Mouse (Mus musculus) spleen, adult 2 months (tissue): ENCODE data around the gene P2rx6. TPM values are rescaled to one million over a fixed set of nuclear protein-coding genes. Genes with fewer than 3 reads are reported as not detected.

ENCODE experiments used
- DNase-seq, 2 experiments: peaks; one replicate each; pipeline versions ENCODE4 v3.0.0 to v3.0.0-alpha.2; 2012 to 2021; ENCODE audit warnings: low spot score in 2 of 2, low read depth in 1 of 2
- H3K27ac ChIP-seq: fragments of 200-500 bp; 2 replicates; pipeline ENCODE4 v1.5.1; 2012; ENCODE audit warnings: low read length, inconsistent platforms; ENCODE audit not compliant: insufficient read depth
- H3K27me3 ChIP-seq: fragments of 200-500 bp; 2 replicates; pipeline ENCODE4 v1.6.1; 2012; ENCODE audit warnings: mild to moderate bottlenecking, moderate library complexity, low read length, inconsistent platforms; ENCODE audit not compliant: control insufficient read depth, insufficient read depth
- H3K36me3 ChIP-seq: fragments of 200-500 bp; 2 replicates; pipeline ENCODE4 v1.6.1; 2012; ENCODE audit warnings: mild to moderate bottlenecking, low read length, inconsistent platforms; ENCODE audit not compliant: control insufficient read depth, insufficient read depth
- H3K4me1 ChIP-seq: fragments of 200-500 bp; 2 replicates; pipeline ENCODE4 v1.6.1; 2011; ENCODE audit warnings: inconsistent platforms; ENCODE audit not compliant: control insufficient read depth, insufficient read depth, insufficient read length
- H3K4me3 ChIP-seq: fragments of 200-500 bp; 2 replicates; pipeline ENCODE4 v1.5.1; 2011; ENCODE audit warnings: mild to moderate bottlenecking, inconsistent platforms; ENCODE audit not compliant: insufficient read depth, insufficient read length; ENCODE audit errors: extremely low read depth
- CTCF ChIP-seq: fragments of 200-500 bp; IDR thresholded peaks from 2 replicates; pipeline ENCODE4 v1.5.1; 2011; ENCODE audit warnings: mild to moderate bottlenecking, inconsistent platforms; ENCODE audit not compliant: insufficient read depth, insufficient read length, insufficient replicate concordance; ENCODE audit errors: extremely low read depth
- POLR2A ChIP-seq: fragments of 200-500 bp; IDR thresholded peaks from 2 replicates; pipeline ENCODE4 v1.6.1; 2011; ENCODE audit warnings: low read depth, low read length, inconsistent platforms
- WGBS: fragments of 180-500 bp; shearing (Covaris S2); methylation state at CpG from one replicate; pipeline ENCODE4 v1.1.7; 2018; 5-methylcytosine and 5-hydroxymethylcytosine counted together
- polyA plus RNA-seq: library from polyadenylated mRNA; depleted of rRNA; stranded (reverse); fragments of >200 nt; gene quantifications from 2 replicates; pipeline ENCODE4 v1.2.3, GENCODE M21; 2012

P2rx6 gene
- polyA plus RNA-seq, 1 experiment: 0.33 TPM

DNA sequence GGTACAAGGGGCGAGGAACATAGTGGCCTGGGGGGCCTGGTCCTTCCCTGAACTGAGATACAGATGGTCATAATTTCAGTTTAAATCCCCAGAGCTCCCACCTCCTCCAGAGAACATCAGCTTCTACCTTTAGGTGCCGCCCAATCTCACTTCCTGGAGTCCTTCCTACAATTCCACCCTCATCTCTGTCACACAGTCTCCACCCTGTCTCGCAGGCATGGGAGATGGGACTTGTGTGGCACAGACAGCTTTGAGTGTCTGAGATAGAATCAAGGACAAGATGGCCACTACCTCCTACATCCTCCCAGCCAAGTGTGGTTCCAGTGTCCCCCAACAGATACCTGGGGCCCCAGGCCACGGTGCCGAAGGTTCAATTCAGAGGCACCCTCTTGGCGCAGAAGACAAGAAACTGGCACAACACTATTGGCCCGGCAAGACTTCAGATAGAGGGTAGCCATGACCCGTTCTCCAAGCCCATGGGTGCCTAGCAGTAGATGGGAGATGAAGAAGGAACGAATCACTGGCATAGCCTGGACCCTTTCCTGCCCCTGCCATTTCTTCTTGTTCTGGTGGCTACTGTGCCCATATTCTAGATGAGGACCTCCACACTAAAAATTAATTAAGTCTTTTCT, 2.2 kb upstream of the P2rx6 start:
- no peaks in the 10 kb centered on the region for H3K36me3 ChIP-seq
- no peak overlapping the region for H3K4me3 ChIP-seq
- TF ChIP-seq CTCF (no peak), POLR2A (no peak)
- no peak overlapping the region for H3K27ac ChIP-seq
- 75% methylated on average over 9 of the region's 9 CpGs for WGBS
- no peak for DNase-seq
- H3K4me1 ChIP-seq: no peaks in the 10 kb centered on the region
- no peaks in the 10 kb centered on the region for H3K27me3 ChIP-seq

DNA sequence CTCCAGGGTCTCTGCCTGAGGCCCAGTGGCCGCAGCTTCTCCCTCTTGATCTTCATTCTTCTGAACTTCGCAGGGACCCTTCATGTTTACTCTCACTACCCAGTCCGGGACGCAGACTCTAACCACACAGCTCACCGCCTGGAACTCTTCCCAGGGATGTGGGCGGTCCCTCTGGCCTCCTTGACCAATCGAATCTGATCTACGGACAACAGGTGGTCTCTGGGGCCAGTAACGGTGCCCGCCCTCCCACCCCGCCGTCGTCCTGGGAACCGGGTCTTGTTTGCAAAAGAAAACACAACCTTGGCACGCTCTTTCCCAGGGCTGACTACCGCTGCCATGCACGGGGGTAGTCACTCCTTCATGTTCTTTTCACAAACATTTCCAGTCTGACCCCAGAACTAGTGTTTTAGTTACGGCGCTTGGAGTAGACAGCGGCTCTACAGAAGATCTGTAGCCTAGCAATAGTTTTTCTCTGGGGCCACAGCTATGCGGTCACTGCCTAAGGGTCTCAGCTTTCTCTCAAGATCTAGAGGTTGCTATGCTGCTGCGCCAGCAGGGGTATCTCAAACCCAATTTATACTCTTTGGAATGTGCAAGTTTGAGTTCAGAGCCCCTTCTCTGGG, 446 bp upstream of the P2rx6 start, which contains the start of gene Lrrc74b:
TSS of gene Lrrc74b (minus strand) at position 120 of the 623 bp plus-strand sequence.
- TF ChIP-seq POLR2A (no peak), CTCF (no peak)
- no peak for DNase-seq
- Histone ChIP-seq H3K36me3 (no peaks in the 10 kb centered on the region), H3K4me1 (no peaks in the 10 kb centered on the region), H3K27ac (no peak within 1 kb of the TSS), H3K27me3 (no peaks in the 10 kb centered on the region), H3K4me3 (no peak within 1 kb of the TSS)
- WGBS: 17% methylated on average over 22 of the region's 22 CpGs

- no peak overlapping the region for H3K4me3 ChIP-seq
- no peaks in the 10 kb centered on the region for H3K27me3 ChIP-seq
- TF ChIP-seq POLR2A (no peak), CTCF (no peak)
- no peaks in the 10 kb centered on the region for H3K4me1 ChIP-seq
- DNase-seq: no peak
- no peak overlapping the region for H3K27ac ChIP-seq
- no peaks in the 10 kb centered on the region for H3K36me3 ChIP-seq
- WGBS: 70% methylated on average over 1 of the region's 1 CpGs
Observed at GRCm38 (mm10) chr16:17563580-17563979, 1.9 kb downstream of the P2rx6 start.

- no peaks in the 10 kb centered on the region for H3K36me3 ChIP-seq
- no peaks in the 10 kb centered on the region for H3K27me3 ChIP-seq
- no peak for DNase-seq
- TF ChIP-seq CTCF: no peak
- no peak for TF ChIP-seq POLR2A
- H3K27ac ChIP-seq: no peak overlapping the region
- H3K4me1 ChIP-seq: no peaks in the 10 kb centered on the region
- H3K4me3 ChIP-seq: no peak overlapping the region
- 70% methylated on average over 2 of the region's 2 CpGs for WGBS
Observed at GRCm38 (mm10) chr16:17564221-17564620, 2.5 kb downstream of the P2rx6 start.

DNA sequence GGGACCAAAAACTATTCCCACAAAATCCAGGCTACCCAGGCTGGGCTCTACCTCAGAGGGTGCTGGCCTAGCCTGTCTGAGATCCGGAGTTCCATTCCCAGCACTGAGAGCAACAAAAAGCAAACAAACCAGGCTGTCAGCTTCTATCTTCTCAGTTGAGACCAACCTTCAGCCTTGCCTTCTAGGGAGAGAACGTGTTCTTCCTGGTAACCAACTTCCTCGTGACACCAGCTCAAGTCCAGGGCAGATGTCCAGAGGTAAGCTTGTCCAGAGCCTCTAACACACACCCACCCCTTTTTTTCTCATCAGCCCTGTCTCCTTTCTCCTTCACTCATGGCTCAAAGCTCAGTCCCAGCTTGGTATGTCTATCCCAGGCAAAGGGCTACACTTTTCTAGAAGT, 3.1 kb downstream of the P2rx6 start:
- Histone ChIP-seq H3K27me3 (no peaks in the 10 kb centered on the region), H3K4me3 (no peak overlapping the region), H3K27ac (no peak overlapping the region), H3K4me1 (no peaks in the 10 kb centered on the region), H3K36me3 (no peaks in the 10 kb centered on the region)
- TF ChIP-seq CTCF: no peak
- no peak for TF ChIP-seq POLR2A
- 62% methylated on average over 3 of the region's 3 CpGs for WGBS
- DNase-seq: no peak

DNA sequence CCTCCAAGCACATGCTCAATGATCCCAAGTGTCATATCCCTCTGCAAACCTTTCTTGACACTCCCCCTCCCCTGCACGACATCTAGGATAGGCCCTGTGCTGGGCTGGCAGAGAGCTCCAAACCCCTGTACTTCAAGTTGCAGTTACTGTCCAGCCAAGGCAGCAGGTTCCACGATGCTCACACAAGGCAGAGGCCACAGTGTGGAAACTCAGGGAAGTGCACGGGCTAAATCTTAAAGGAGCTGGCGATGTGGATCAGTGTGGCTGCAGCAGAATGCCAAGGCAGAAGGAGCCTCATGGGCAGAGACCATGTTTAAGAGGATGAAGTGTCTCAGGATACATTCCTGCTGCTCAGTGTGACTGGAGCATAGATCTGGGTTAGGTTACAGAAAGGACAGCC, 4.5 kb downstream of the P2rx6 start:
- no peak for DNase-seq
- no peaks in the 10 kb centered on the region for H3K27me3 ChIP-seq
- TF ChIP-seq POLR2A (no peak), CTCF (no peak)
- no peak overlapping the region for H3K4me3 ChIP-seq
- H3K4me1 ChIP-seq: no peaks in the 10 kb centered on the region
- 44% methylated on average over 4 of the region's 4 CpGs for WGBS
- no peaks in the 10 kb centered on the region for H3K36me3 ChIP-seq
- no peak overlapping the region for H3K27ac ChIP-seq
